Comparison of ENCODE assay signal across 7 mouse cellular contexts in genomic region chr6:86830738-86831500, GRCm38 (mm10). TPM values are rescaled to one million over a fixed set of nuclear protein-coding genes. Genes with fewer than 3 reads are reported as not detected.
A peak's percentile ranks its signal among the peaks of the same experiment; 100 is the strongest.
DNase-seq lines count a peak whose midpoint lies in the region; ATAC-seq lines count a peak whose summit lies in the region.

No protein-coding gene starts in this region.

- intact Hi-C loops in heart, postnatal 25 days (cut with DNase I): loop anchor here (5.0 kb wide), 1 partner anchor 41 kb away; no protein-coding TSS in a partner anchor

- ATAC-seq in embryonic facial prominence, embryonic 15.5 days (ENCODE audit: insufficient number of reproducible peaks, low FRiP score, low TSS enrichment, low read depth): peak; percentile 69
- ATAC-seq in lung, embryonic 15.5 days (ENCODE audit: borderline replicate concordance, extremely low read depth, low FRiP score, low TSS enrichment): peak; percentile 57

- no peaks in the 10 kb centered on the region for H3K27me3 ChIP-seq in embryonic facial prominence, embryonic 15.5 days
- H3K27me3 ChIP-seq in lung, embryonic 15.5 days: no peaks in the 10 kb centered on the region

- H3K9ac ChIP-seq in embryonic facial prominence, embryonic 15.5 days: no peak overlapping the region
- H3K9ac ChIP-seq in lung, embryonic 15.5 days: no peak overlapping the region

- WGBS in embryonic facial prominence, embryonic 15.5 days: 56% methylated on average over 10 of the region's 10 CpGs
- 36% methylated on average over 10 of the region's 10 CpGs for WGBS in lung, embryonic 15.5 days

- peak; percentile 56 for DNase-seq in 3T3-L1 (ENCODE audit: low read depth, low spot score)
- peak; percentile 67 for DNase-seq in heart, postnatal 25 days (ENCODE audit: low spot score)
- no peak for DNase-seq in thymus, postnatal 36 days
- no peak for DNase-seq in frontal cortex, postnatal 36 days (ENCODE audit: low spot score in 2 of 2)
- DNase-seq in spleen, postnatal 10 days (ENCODE audit: low spot score in 2 of 2): no peak

- peak overlapping the region; percentile 77 for H3K27ac ChIP-seq in embryonic facial prominence, embryonic 15.5 days (replicated peaks)
- H3K27ac ChIP-seq in lung, embryonic 15.5 days: peak overlapping the region; percentile 90

- H3K4me3 ChIP-seq in embryonic facial prominence, embryonic 15.5 days (replicated peaks): no peak overlapping the region
- no peak overlapping the region for H3K4me3 ChIP-seq in lung, embryonic 15.5 days

- peaks cover 8% of the 10 kb centered on the region; the same call in 1 of the 2 replicates for H3K4me1 ChIP-seq in embryonic facial prominence, embryonic 15.5 days
- peaks cover 13% of the 10 kb centered on the region for H3K4me1 ChIP-seq in lung, embryonic 15.5 days

- no peak overlapping the region for H3K4me2 ChIP-seq in embryonic facial prominence, embryonic 15.5 days (replicated peaks)
- H3K4me2 ChIP-seq in lung, embryonic 15.5 days: peak overlapping the region; percentile 18; the same call in 1 of the 2 replicates

- no peaks in the 10 kb centered on the region for H3K9me3 ChIP-seq in embryonic facial prominence, embryonic 15.5 days (replicated peaks)
- H3K9me3 ChIP-seq in lung, embryonic 15.5 days: no peaks in the 10 kb centered on the region

- H3K36me3 ChIP-seq in embryonic facial prominence, embryonic 15.5 days: no peaks in the 10 kb centered on the region
- no peaks in the 10 kb centered on the region for H3K36me3 ChIP-seq in lung, embryonic 15.5 days

RNA-seq across cellular contexts. Expression of gene Aak1, which starts 18.4 kb away (rescaled TPM):
- polyA plus RNA-seq in embryonic facial prominence, embryonic 15.5 days (2015; fragmentation: Nextera tagmentation; extraction: Ambion mirVana): 15.2 and 16.7 TPM in 2 replicates
- total RNA-seq in heart, postnatal 25 days (2021): 10 to 100 TPM; 75.4 to 89.1 TPM
- polyA plus RNA-seq in lung, embryonic 15.5 days (2015; fragmentation: Nextera tagmentation; extraction: Ambion mirVana): 12.0 and 17.2 TPM in 2 replicates

RNA-seq across cellular contexts. Expression of gene Anxa4, which starts 37.5 kb away (rescaled TPM):
- 50.0 and 50.7 TPM in 2 replicates for polyA plus RNA-seq in embryonic facial prominence, embryonic 15.5 days (2015; fragmentation: Nextera tagmentation; extraction: Ambion mirVana)
- 10 to 100 TPM; 30.1 to 31.5 TPM for total RNA-seq in heart, postnatal 25 days (2021)
- polyA plus RNA-seq in lung, embryonic 15.5 days (2015; fragmentation: Nextera tagmentation; extraction: Ambion mirVana): 120 and 130 TPM in 2 replicates

Comparison
In these comparisons a context has a peak if more than half of its experiments do, and no peak if none do; other contexts are left out.
1. DNase-seq: peak in 3T3-L1 (single experiment) and heart, postnatal 25 days (single experiment); none in thymus, postnatal 36 days (0 of 2), frontal cortex, postnatal 36 days (0 of 2) and spleen, postnatal 10 days (0 of 2).